Mouse (Mus musculus): ENCODE measurements around the gene Sox13. TPM values are rescaled to one million over a fixed set of nuclear protein-coding genes. Genes with fewer than 3 reads are reported as not detected.

Sox13 gene
- polyA plus RNA-seq, 1 experiment from 2014 or later = 12.3 TPM

DNA sequence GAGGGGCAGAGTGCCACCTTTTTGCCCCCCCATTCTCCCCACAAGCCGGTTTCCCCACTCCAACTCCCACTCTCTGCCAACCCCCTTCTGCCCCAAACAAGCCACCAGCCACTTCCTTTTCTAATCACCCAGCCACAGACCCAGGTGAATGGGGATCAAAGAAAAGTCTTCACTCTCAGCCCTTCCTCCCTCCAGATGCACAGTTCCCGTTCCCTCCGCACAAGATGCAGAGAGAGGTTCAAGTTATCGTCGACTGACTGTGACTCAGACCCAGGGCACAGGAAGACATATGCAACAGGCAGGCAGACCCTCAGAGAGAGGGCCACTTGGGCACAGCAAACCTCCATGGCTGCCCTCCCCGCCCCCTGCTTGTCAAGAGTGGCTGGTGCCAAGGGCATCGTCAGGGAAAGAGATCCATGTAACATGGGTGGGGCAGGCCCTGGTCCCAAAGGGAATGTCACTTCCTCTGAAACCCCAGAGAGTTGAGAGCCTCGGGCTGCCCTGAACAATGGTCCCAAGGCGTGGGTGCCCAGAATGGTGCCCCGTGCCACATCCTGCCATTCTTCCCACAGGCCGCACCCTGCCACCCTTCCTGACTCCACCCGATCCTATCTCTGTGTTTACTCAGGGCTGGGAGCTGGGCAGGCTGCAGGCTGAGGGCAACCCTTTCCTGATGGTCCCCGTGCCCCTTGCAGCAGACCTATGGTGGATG, 24.0 kb downstream of the Sox13 start:
- no peaks in the 10 kb centered on the region for H3K9me3 ChIP-seq (ENCODE audit: control insufficient read depth)
- 62% methylated on average over 13 of the region's 13 CpGs for whole genome bisulfite sequencing
- H3K4me3 ChIP-seq (ENCODE audit: low read depth, low read length) = no peak overlapping the region
- no peaks in the 10 kb centered on the region for H3K27me3 ChIP-seq (replicated peaks; ENCODE audit: control insufficient read depth, insufficient read depth, low read length)
- no peak for ATAC-seq
- H3K9ac ChIP-seq (ENCODE audit: low read depth, low read length) = no peak overlapping the region
- no peak overlapping the region for H3K27ac ChIP-seq (ENCODE audit: low read depth, low read length)
- no peaks in the 10 kb centered on the region; the same call in 1 of the 2 replicates for H3K36me3 ChIP-seq (ENCODE audit: control insufficient read depth, insufficient read depth)
- TF ChIP-seq CTCF (IDR thresholded peaks at IDR 0.05; ENCODE audit: low read depth) = no peak
- no peak overlapping the region for H3K4me2 ChIP-seq (replicated peaks; ENCODE audit: low read depth)
- peaks cover 9% of the 10 kb centered on the region; the same call in 1 of the 2 replicates for H3K4me1 ChIP-seq (replicated peaks; ENCODE audit: control insufficient read depth, insufficient read depth, low read length)

- H3K27me3 ChIP-seq (replicated peaks; ENCODE audit: control insufficient read depth, insufficient read depth, low read length) = no peaks in the 10 kb centered on the region
- no peak overlapping the region for H3K27ac ChIP-seq (ENCODE audit: low read depth, low read length)
- no peaks in the 10 kb centered on the region for H3K9me3 ChIP-seq (ENCODE audit: control insufficient read depth)
- no peak for ATAC-seq
- 35% methylated on average over 17 of the region's 17 CpGs for WGBS
- no peak overlapping the region for H3K4me3 ChIP-seq (ENCODE audit: low read depth, low read length)
- H3K9ac ChIP-seq (ENCODE audit: low read depth, low read length) = no peak overlapping the region
- H3K4me1 ChIP-seq (replicated peaks; ENCODE audit: control insufficient read depth, insufficient read depth, low read length) = peaks cover 9% of the 10 kb centered on the region; the same call in 1 of the 2 replicates
- peaks cover 5% of the 10 kb centered on the region; the same call in 1 of the 2 replicates for H3K36me3 ChIP-seq (ENCODE audit: control insufficient read depth, insufficient read depth)
- H3K4me2 ChIP-seq (replicated peaks; ENCODE audit: low read depth) = no peak overlapping the region
- TF ChIP-seq CTCF (IDR thresholded peaks at IDR 0.05; ENCODE audit: low read depth) = 0 out of 2 replicates have a peak, but pooled peaks have one; percentile 2
Measured at GRCm38 (mm10) chr1:133397483-133398237, 26.5 kb downstream of the Sox13 start.

DNA sequence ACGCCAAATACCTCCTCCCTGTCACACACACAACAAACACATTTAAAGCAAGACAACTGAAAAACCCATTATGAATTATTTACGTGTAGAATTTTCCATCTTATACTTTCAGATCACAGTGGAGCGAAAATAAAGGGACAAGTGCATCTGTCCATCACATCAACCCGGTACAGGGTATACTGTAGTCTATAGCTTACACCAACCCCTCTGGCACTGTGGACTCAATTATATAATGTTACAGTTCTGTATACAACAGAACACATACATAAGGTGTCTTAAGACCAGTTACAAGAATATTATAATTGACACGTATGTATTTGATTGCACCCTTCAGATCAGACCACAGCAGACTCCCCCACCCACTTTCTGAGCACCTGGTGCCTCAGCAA, 27.1 kb downstream of the Sox13 start:
- Histone ChIP-seq H3K27me3 (replicated peaks; ENCODE audit: control insufficient read depth, insufficient read depth, low read length) (no peaks in the 10 kb centered on the region), H3K36me3 (ENCODE audit: control insufficient read depth, insufficient read depth) (peaks cover 10% of the 10 kb centered on the region; the same call in 1 of the 2 replicates), H3K4me1 (replicated peaks; ENCODE audit: control insufficient read depth, insufficient read depth, low read length) (peaks cover 9% of the 10 kb centered on the region; the same call in 1 of the 2 replicates), H3K9me3 (ENCODE audit: control insufficient read depth) (no peaks in the 10 kb centered on the region), H3K4me2 (replicated peaks; ENCODE audit: low read depth) (no peak overlapping the region), H3K9ac (ENCODE audit: low read depth, low read length) (no peak overlapping the region), H3K27ac (ENCODE audit: low read depth, low read length) (no peak overlapping the region), H3K4me3 (ENCODE audit: low read depth, low read length) (no peak overlapping the region)
- no peak for ATAC-seq
- no peak for TF ChIP-seq CTCF (IDR thresholded peaks at IDR 0.05; ENCODE audit: low read depth)
- WGBS = 86% methylated on average over 5 of the region's 5 CpGs

DNA sequence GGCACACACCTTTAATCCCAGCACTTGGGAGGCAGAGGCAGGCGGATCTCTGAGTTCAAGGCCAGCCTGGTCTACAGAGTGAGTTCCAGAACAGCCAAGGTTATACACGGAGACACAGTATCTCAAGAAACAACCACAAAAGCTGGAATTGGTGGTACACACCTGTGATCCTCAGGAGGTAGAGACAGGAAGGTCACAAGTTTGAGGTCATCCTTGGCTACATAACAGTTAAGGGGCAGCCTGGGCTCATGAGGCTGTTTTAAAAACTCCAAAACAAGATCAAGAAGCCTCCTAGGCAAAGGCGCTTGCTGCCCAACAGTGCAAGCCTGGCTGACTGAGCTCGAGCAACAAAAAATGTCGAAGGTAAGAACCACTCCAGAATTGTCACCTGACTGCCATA, 27.5 kb downstream of the Sox13 start:
- WGBS = 96% methylated on average over 5 of the region's 5 CpGs
- Histone ChIP-seq H3K4me1 (replicated peaks; ENCODE audit: control insufficient read depth, insufficient read depth, low read length) (peaks cover 9% of the 10 kb centered on the region; the same call in 1 of the 2 replicates), H3K9ac (ENCODE audit: low read depth, low read length) (no peak overlapping the region), H3K27me3 (replicated peaks; ENCODE audit: control insufficient read depth, insufficient read depth, low read length) (no peaks in the 10 kb centered on the region), H3K4me2 (replicated peaks; ENCODE audit: low read depth) (no peak overlapping the region), H3K27ac (ENCODE audit: low read depth, low read length) (no peak overlapping the region), H3K4me3 (ENCODE audit: low read depth, low read length) (no peak overlapping the region), H3K9me3 (ENCODE audit: control insufficient read depth) (no peaks in the 10 kb centered on the region), H3K36me3 (ENCODE audit: control insufficient read depth, insufficient read depth) (peaks cover 14% of the 10 kb centered on the region)
- no peak for TF ChIP-seq CTCF (IDR thresholded peaks at IDR 0.05; ENCODE audit: low read depth)
- no peak for ATAC-seq

- WGBS = 74% methylated on average over 4 of the region's 4 CpGs
- Histone ChIP-seq H3K4me2 (replicated peaks; ENCODE audit: low read depth) (no peak overlapping the region), H3K27ac (ENCODE audit: low read depth, low read length) (no peak overlapping the region), H3K27me3 (replicated peaks; ENCODE audit: control insufficient read depth, insufficient read depth, low read length) (no peaks in the 10 kb centered on the region), H3K4me1 (replicated peaks; ENCODE audit: control insufficient read depth, insufficient read depth, low read length) (0 out of 2 replicates have a peak, but pooled peaks cover 3% of the 10 kb centered on the region), H3K9me3 (ENCODE audit: control insufficient read depth) (no peaks in the 10 kb centered on the region), H3K36me3 (ENCODE audit: control insufficient read depth, insufficient read depth) (peaks cover 33% of the 10 kb centered on the region), H3K4me3 (ENCODE audit: low read depth, low read length) (no peak overlapping the region), H3K9ac (ENCODE audit: low read depth, low read length) (no peak overlapping the region)
- ATAC-seq = no peak
- TF ChIP-seq CTCF (IDR thresholded peaks at IDR 0.05; ENCODE audit: low read depth) = no peak
Measured at GRCm38 (mm10) chr1:133394702-133395101, 29.5 kb downstream of the Sox13 start.

GRCm38 (mm10) chr1:133387539-133388268, 36.5 kb downstream of the Sox13 start:
- no peak for ATAC-seq
- Histone ChIP-seq H3K4me3 (ENCODE audit: low read depth, low read length) (no peak overlapping the region), H3K36me3 (ENCODE audit: control insufficient read depth, insufficient read depth) (peaks cover 96% of the 10 kb centered on the region), H3K4me1 (replicated peaks; ENCODE audit: control insufficient read depth, insufficient read depth, low read length) (no peaks in the 10 kb centered on the region), H3K9ac (ENCODE audit: low read depth, low read length) (no peak overlapping the region), H3K4me2 (replicated peaks; ENCODE audit: low read depth) (no peak overlapping the region), H3K27me3 (replicated peaks; ENCODE audit: control insufficient read depth, insufficient read depth, low read length) (no peaks in the 10 kb centered on the region), H3K27ac (ENCODE audit: low read depth, low read length) (no peak overlapping the region), H3K9me3 (ENCODE audit: control insufficient read depth) (no peaks in the 10 kb centered on the region)
- no peak for TF ChIP-seq CTCF (IDR thresholded peaks at IDR 0.05; ENCODE audit: low read depth)
- WGBS = 70% methylated on average over 19 of the region's 19 CpGs

All from intestine, postnatal 0 days (tissue).